Mouse (Mus musculus) intestine, embryonic 16.5 days (tissue): Measurements from ENCODE around the gene Kalrn. TPM values are rescaled to one million over a fixed set of nuclear protein-coding genes. Genes with fewer than 3 reads are reported as not detected.

ENCODE experiments used
- ATAC-seq: fragments of 200-750 bp; cut with Nextera tagmentation; 2 replicates; pipeline ENCODE4 v1.8.0; 2017; ENCODE audit warnings: moderate TSS enrichment, moderate library complexity
- H3K27ac ChIP-seq: fragments of 300-500 bp; sonication (generic); 2 replicates; pipeline ENCODE4 v1.5.1; 2014; ENCODE audit warnings: mild to moderate bottlenecking, low read length
- H3K27me3 ChIP-seq: fragments of 300-500 bp; sonication (generic); replicated peaks from 2 replicates; pipeline ENCODE4 v1.6.1; 2014; ENCODE audit warnings: low read length, control low read depth, mixed read lengths; ENCODE audit not compliant: control insufficient read depth, insufficient read depth
- H3K36me3 ChIP-seq: fragments of 300-500 bp; sonication (generic); 2 replicates; pipeline ENCODE4 v1.6.1; 2014; ENCODE audit warnings: low read length, control low read depth; ENCODE audit not compliant: control insufficient read depth, insufficient read depth
- H3K4me1 ChIP-seq: fragments of 300-500 bp; sonication (generic); 2 replicates; pipeline ENCODE4 v1.6.1; 2014; ENCODE audit warnings: low read length, control low read depth, mixed read lengths; ENCODE audit not compliant: control insufficient read depth, insufficient read depth
- H3K4me2 ChIP-seq: fragments of 300-500 bp; sonication (generic); 2 replicates; pipeline ENCODE4 v1.6.1; 2014; ENCODE audit warnings: low read depth, low read length, control low read depth
- H3K4me3 ChIP-seq: fragments of 300-500 bp; sonication (generic); 2 replicates; pipeline ENCODE4 v1.5.1; 2014; ENCODE audit warnings: mild to moderate bottlenecking, low read length
- H3K9ac ChIP-seq: fragments of 300-500 bp; sonication (generic); 2 replicates; pipeline ENCODE4 v1.6.1; 2014; ENCODE audit warnings: low read depth, low read length
- H3K9me3 ChIP-seq: fragments of 300-500 bp; sonication (generic); 2 replicates; pipeline ENCODE4 v1.6.1; 2016; ENCODE audit warnings: low read length, control low read depth; ENCODE audit not compliant: control insufficient read depth
- WGBS: fragments of 180-500 bp; shearing (Covaris S2); extraction: QIAGEN DNeasy Blood & Tissue Kit; methylation state at CpG from one replicate; pipeline ENCODE4 v1.1.7; 2014; 5-methylcytosine and 5-hydroxymethylcytosine counted together
- polyA plus RNA-seq: library from polyadenylated mRNA; unstranded; fragments of >200 nt; fragmentation: Nextera tagmentation; extraction: Ambion mirVana; gene quantifications from 2 replicates; pipeline ENCODE4 v1.2.1, GENCODE M21; 2015

Kalrn gene
- polyA plus RNA-seq, 1 experiment from 2014 or later: 11.1 TPM

DNA sequence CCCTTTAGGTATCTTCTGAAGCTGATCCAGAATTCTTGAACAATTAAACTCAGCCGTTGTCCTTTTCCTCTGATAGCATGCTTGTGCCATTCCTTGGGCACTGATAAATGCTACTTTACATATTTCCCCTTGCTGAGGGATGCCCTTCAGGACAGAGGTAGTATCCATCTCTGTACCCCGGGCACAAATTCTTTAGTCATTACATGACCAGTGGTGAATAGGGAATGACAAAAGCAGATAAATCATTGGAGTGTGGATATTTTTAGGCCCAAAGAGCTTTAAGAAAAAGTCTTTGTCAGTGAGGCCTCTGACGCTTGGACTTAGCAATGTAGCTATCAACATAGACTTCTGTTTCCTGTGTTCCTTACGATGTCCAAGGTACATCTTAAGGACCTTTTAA is 507.0 kb downstream of the Kalrn start:
- Histone ChIP-seq H3K9me3 (no peaks in the 10 kb centered on the region), H3K4me3 (no peak overlapping the region), H3K27ac (no peak overlapping the region), H3K36me3 (no peaks in the 10 kb centered on the region; the same call in 1 of the 2 replicates), H3K27me3 (no peaks in the 10 kb centered on the region), H3K4me2 (no peak overlapping the region), H3K4me1 (0 out of 2 replicates have a peak, but pooled peaks cover 4% of the 10 kb centered on the region), H3K9ac (no peak overlapping the region)
- 87% methylated on average over 4 of the region's 4 CpGs for WGBS
- ATAC-seq: no peak

DNA sequence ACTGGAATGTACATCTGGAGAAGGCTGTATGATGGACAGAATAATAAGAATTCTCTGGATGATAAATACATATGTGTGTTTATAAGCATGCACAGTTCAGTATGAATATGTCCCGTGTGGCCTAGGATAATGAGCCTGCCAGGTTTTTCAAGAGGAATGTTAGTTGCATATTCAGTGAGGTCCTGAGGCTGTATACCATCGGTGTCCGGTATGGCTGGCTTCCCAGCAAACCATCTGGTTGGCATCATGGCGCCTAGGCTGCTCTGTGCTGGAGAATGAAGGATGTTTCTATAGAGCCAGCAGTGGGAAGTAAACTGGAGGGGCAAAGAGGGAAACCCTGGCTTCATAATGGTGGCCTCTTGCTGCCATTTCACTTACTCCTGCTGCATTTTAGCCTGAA is 510.0 kb downstream of the Kalrn start:
- H3K9ac ChIP-seq: no peak overlapping the region
- H3K27me3 ChIP-seq: no peaks in the 10 kb centered on the region
- ATAC-seq: no peak
- WGBS: 79% methylated on average over 4 of the region's 4 CpGs
- peaks cover 8% of the 10 kb centered on the region for H3K4me1 ChIP-seq
- H3K4me2 ChIP-seq: no peak overlapping the region
- no peak overlapping the region for H3K27ac ChIP-seq
- no peak overlapping the region for H3K4me3 ChIP-seq
- no peaks in the 10 kb centered on the region for H3K9me3 ChIP-seq
- H3K36me3 ChIP-seq: no peaks in the 10 kb centered on the region

- Histone ChIP-seq H3K4me2 (no peak overlapping the region), H3K4me1 (peaks cover 10% of the 10 kb centered on the region), H3K9ac (no peak overlapping the region), H3K27me3 (no peaks in the 10 kb centered on the region), H3K9me3 (no peaks in the 10 kb centered on the region), H3K27ac (no peak overlapping the region), H3K36me3 (no peaks in the 10 kb centered on the region), H3K4me3 (no peak overlapping the region)
- 90% methylated on average over 1 of the region's 1 CpGs for WGBS
- no peak for ATAC-seq
Measured at GRCm38 (mm10) chr16:34061661-34062060, 511.7 kb downstream of the Kalrn start.

- peak overlapping the region; percentile 15; the same call in 1 of the 2 replicates for H3K27ac ChIP-seq
Measured at GRCm38 (mm10) chr16:34058611-34059010, 514.7 kb downstream of the Kalrn start.

GRCm38 (mm10) chr16:34057464-34057863 is 515.9 kb downstream of the Kalrn start:
- WGBS: 56% methylated on average over 5 of the region's 5 CpGs
- H3K9ac ChIP-seq: no peak overlapping the region
- no peak overlapping the region for H3K4me3 ChIP-seq
- no peak for ATAC-seq
- no peak overlapping the region for H3K4me2 ChIP-seq
- H3K36me3 ChIP-seq: no peaks in the 10 kb centered on the region
- H3K27ac ChIP-seq: no peak overlapping the region
- H3K9me3 ChIP-seq: no peaks in the 10 kb centered on the region
- H3K27me3 ChIP-seq: no peaks in the 10 kb centered on the region
- H3K4me1 ChIP-seq: peaks cover 10% of the 10 kb centered on the region

More at GRCm38 (mm10) chr16:34058611-34059010, 514.7 kb downstream of the Kalrn start:
- H3K4me3 ChIP-seq: no peak overlapping the region
- no peaks in the 10 kb centered on the region for H3K9me3 ChIP-seq
- no peaks in the 10 kb centered on the region for H3K36me3 ChIP-seq
- WGBS: 48% methylated on average over 3 of the region's 3 CpGs
- no peaks in the 10 kb centered on the region for H3K27me3 ChIP-seq
- no peak; the same call in 1 of the 2 replicates for ATAC-seq
- H3K4me2 ChIP-seq: no peak overlapping the region
- H3K4me1 ChIP-seq: peaks cover 10% of the 10 kb centered on the region
- no peak overlapping the region for H3K9ac ChIP-seq

DNA sequence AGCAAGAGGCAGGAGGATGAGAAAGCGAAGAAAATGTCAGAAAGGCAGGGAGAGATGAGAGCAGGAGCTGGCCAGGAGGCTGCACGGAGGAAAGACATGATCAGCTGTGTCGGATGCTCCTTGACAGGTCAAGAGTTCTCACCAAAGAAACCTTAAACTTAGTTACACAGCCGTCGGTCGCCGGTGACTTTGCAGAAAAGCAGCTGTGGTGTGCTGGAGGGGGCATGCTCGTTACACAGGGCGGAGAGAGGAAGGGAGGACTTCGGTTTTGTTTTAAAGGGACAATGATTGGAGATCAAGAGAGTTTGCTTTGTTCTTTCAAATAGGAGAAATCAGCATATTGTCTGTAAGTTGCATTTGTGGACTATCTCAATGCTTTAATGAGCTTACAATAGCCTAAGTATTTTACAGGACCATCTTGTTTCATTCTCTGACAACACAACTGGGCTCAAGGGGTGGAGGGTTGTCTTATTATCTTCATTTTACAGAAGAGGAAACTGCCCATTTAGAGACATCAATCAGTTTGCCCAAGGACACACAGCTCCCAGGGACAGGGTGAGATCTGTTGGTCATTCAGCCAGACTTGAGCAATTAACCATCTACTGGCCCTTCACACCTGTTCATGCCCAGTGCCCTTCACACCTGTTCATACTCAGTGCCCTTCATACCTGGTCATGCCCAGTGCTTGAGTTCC is 516.8 kb downstream of the Kalrn start:
- no peak overlapping the region for H3K27ac ChIP-seq
- ATAC-seq: no peak
- no peaks in the 10 kb centered on the region for H3K36me3 ChIP-seq
- no peak overlapping the region for H3K4me3 ChIP-seq
- no peak overlapping the region for H3K9ac ChIP-seq
- H3K9me3 ChIP-seq: no peaks in the 10 kb centered on the region
- no peak overlapping the region for H3K4me2 ChIP-seq
- 43% methylated on average over 10 of the region's 10 CpGs for WGBS
- peaks cover 10% of the 10 kb centered on the region for H3K4me1 ChIP-seq
- no peaks in the 10 kb centered on the region for H3K27me3 ChIP-seq

- 87% methylated on average over 7 of the region's 7 CpGs for WGBS
- Histone ChIP-seq H3K4me1 (peaks cover 5% of the 10 kb centered on the region), H3K9ac (no peak overlapping the region), H3K4me2 (no peak overlapping the region), H3K27me3 (no peaks in the 10 kb centered on the region), H3K4me3 (no peak overlapping the region), H3K9me3 (no peaks in the 10 kb centered on the region), H3K27ac (no peak overlapping the region), H3K36me3 (no peaks in the 10 kb centered on the region)
- ATAC-seq: no peak
Measured at GRCm38 (mm10) chr16:34050090-34050489, 523.2 kb downstream of the Kalrn start.

DNA sequence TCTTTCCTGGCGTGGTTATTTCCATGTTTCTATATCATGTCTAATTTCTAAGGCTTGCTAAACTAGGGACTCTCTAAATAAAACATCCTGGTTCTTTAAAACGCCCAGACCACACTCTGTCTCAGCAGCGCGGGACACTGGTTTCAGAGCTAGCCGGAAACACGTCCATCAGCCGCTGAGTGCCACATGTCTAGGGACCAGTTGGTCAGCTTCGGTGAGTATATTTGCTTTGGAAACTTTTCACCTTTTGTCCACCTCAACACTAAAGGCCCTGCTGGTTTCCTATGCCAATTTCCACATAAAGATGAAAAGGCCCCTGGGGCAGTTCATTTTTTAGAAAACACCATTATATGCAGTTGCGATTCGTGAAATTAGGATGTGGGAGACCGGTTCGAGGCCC is 524.0 kb downstream of the Kalrn start:
- Histone ChIP-seq H3K4me3 (no peak overlapping the region), H3K4me2 (no peak overlapping the region), H3K4me1 (peaks cover 5% of the 10 kb centered on the region), H3K9me3 (no peaks in the 10 kb centered on the region), H3K27ac (no peak overlapping the region), H3K36me3 (no peaks in the 10 kb centered on the region), H3K9ac (no peak overlapping the region), H3K27me3 (no peaks in the 10 kb centered on the region)
- WGBS: 92% methylated on average over 12 of the region's 12 CpGs
- no peak for ATAC-seq

DNA sequence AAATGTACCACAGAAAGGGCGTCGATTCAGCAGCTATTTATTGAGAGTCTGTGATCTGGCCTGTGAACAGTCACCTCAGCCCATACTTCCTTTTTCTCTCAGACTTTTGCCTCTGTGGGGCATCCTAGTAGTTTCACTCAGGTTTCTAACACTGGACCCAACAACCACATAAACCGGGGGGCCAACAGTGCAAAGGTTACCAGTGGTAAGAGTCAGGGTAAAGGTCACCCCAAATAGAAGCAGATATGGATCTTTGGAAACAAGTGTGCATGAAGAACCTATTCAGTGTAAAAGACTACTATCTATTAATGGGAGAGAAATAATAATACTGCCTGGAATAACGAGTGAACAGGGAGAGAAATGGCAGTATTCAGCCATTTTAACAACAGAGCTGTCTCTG is 525.1 kb downstream of the Kalrn start:
- no peak overlapping the region for H3K9ac ChIP-seq
- no peaks in the 10 kb centered on the region for H3K36me3 ChIP-seq
- H3K4me1 ChIP-seq: peaks cover 5% of the 10 kb centered on the region
- H3K27ac ChIP-seq: no peak overlapping the region
- no peaks in the 10 kb centered on the region for H3K9me3 ChIP-seq
- no peak overlapping the region for H3K4me2 ChIP-seq
- no peak overlapping the region for H3K4me3 ChIP-seq
- 89% methylated on average over 4 of the region's 4 CpGs for WGBS
- no peak for ATAC-seq
- no peaks in the 10 kb centered on the region for H3K27me3 ChIP-seq

GRCm38 (mm10) chr16:34047543-34047942 is 525.8 kb downstream of the Kalrn start:
- Histone ChIP-seq H3K36me3 (no peaks in the 10 kb centered on the region), H3K4me3 (no peak overlapping the region), H3K9ac (no peak overlapping the region), H3K27me3 (no peaks in the 10 kb centered on the region), H3K4me1 (peaks cover 5% of the 10 kb centered on the region), H3K4me2 (no peak overlapping the region), H3K27ac (0 out of 2 replicates have a peak overlapping the region, but pooled peaks have one; percentile 29), H3K9me3 (no peaks in the 10 kb centered on the region)
- ATAC-seq: peak; percentile 84
- 44% methylated on average over 7 of the region's 7 CpGs for WGBS
